Mouse (Mus musculus): Measurements from ENCODE around the gene Arl4d. TPM values are rescaled to one million over a fixed set of nuclear protein-coding genes. Genes with fewer than 3 reads are reported as not detected.
"Not testable (repeated sequence)": the region's sequence is repeated elsewhere in the genome, so short reads cannot be mapped to it uniquely, and the experiment has no call there.

Arl4d gene
- polyA plus RNA-seq, 1 experiment from 2014 or later = 10.9 TPM

GRCm38 (mm10) chr11:101639761-101640160, 25.6 kb upstream of the Arl4d start:
- peaks cover 3% of the 10 kb centered on the region; the same call in 1 of the 2 replicates for H3K4me1 ChIP-seq
- peaks cover 5% of the 10 kb centered on the region; the same call in 1 of the 2 replicates for H3K36me3 ChIP-seq
- DNase-seq (ENCODE audit: low spot score) = no peak
- H3K27ac ChIP-seq = no peak overlapping the region
- WGBS = 86% methylated on average over 4 of the region's 4 CpGs
- H3K27me3 ChIP-seq (ENCODE audit: insufficient read depth, poor library complexity, severe bottlenecking) = no peaks in the 10 kb centered on the region
- H3K4me3 ChIP-seq = no peak overlapping the region
- no peaks in the 10 kb centered on the region for H3K9me3 ChIP-seq

- DNase-seq (ENCODE audit: low spot score) = peak; percentile 86
- H3K4me1 ChIP-seq; H3K27me3 ChIP-seq (ENCODE audit: insufficient read depth, poor library complexity, severe bottlenecking); H3K36me3 ChIP-seq; H3K9me3 ChIP-seq: not testable (repeated sequence)
- H3K27ac ChIP-seq = peak overlapping the region; percentile 84
- WGBS = 6% methylated on average over 53 of the region's 53 CpGs
- H3K4me3 ChIP-seq = peak overlapping the region; percentile 51
These were observed 24.3 kb upstream of the Arl4d start for GRCm38 (mm10) chr11:101640857-101641709.

- not testable (repeated sequence) for H3K4me3 ChIP-seq; H3K27me3 ChIP-seq (ENCODE audit: insufficient read depth, poor library complexity, severe bottlenecking); H3K9me3 ChIP-seq; H3K4me1 ChIP-seq; H3K36me3 ChIP-seq
- 6% methylated on average over 14 of the region's 26 CpGs for WGBS
- peak; percentile 89 for DNase-seq (ENCODE audit: low spot score)
- H3K27ac ChIP-seq = peak overlapping the region; percentile 84
These were observed 23.4 kb upstream of the Arl4d start for GRCm38 (mm10) chr11:101641710-101642642.

- no peak overlapping the region for H3K4me3 ChIP-seq
- H3K27ac ChIP-seq = no peak overlapping the region
- peaks cover 3% of the 10 kb centered on the region; the same call in 1 of the 2 replicates for H3K4me1 ChIP-seq
- no peaks in the 10 kb centered on the region for H3K27me3 ChIP-seq (ENCODE audit: insufficient read depth, poor library complexity, severe bottlenecking)
- no peaks in the 10 kb centered on the region for H3K36me3 ChIP-seq
- WGBS = 50% methylated on average over 5 of the region's 5 CpGs
- DNase-seq (ENCODE audit: low spot score) = no peak
- H3K9me3 ChIP-seq = no peaks in the 10 kb centered on the region
These were observed 22.4 kb upstream of the Arl4d start for GRCm38 (mm10) chr11:101642931-101643330.

- DNase-seq (ENCODE audit: low spot score) = no peak
- no peaks in the 10 kb centered on the region for H3K36me3 ChIP-seq
- WGBS = 55% methylated on average over 3 of the region's 3 CpGs
- H3K4me3 ChIP-seq = no peak overlapping the region
- H3K27ac ChIP-seq = no peak overlapping the region
- H3K27me3 ChIP-seq (ENCODE audit: insufficient read depth, poor library complexity, severe bottlenecking) = no peaks in the 10 kb centered on the region
- H3K9me3 ChIP-seq = no peaks in the 10 kb centered on the region
- H3K4me1 ChIP-seq = peaks cover 3% of the 10 kb centered on the region; the same call in 1 of the 2 replicates
These were observed 20.8 kb upstream of the Arl4d start for GRCm38 (mm10) chr11:101644591-101644990.

GRCm38 (mm10) chr11:101645043-101645410, 20.3 kb upstream of the Arl4d start:
- DNase-seq (ENCODE audit: low spot score); H3K27me3 ChIP-seq (ENCODE audit: insufficient read depth, poor library complexity, severe bottlenecking); H3K9me3 ChIP-seq; H3K27ac ChIP-seq; H3K4me1 ChIP-seq; H3K36me3 ChIP-seq; H3K4me3 ChIP-seq: not testable (repeated sequence)
- WGBS = 2% methylated on average over 4 of the region's 4 CpGs

- H3K36me3 ChIP-seq; H3K27me3 ChIP-seq (ENCODE audit: insufficient read depth, poor library complexity, severe bottlenecking); H3K4me1 ChIP-seq; H3K9me3 ChIP-seq: not testable (repeated sequence)
- Histone ChIP-seq H3K4me3 (peak overlapping the region; percentile 43), H3K27ac (peak overlapping the region; percentile 89)
- peak; percentile 90 for DNase-seq (ENCODE audit: low spot score)
- WGBS = under 1% methylated on average over 45 of the region's 56 CpGs
These were observed 19.7 kb upstream of the Arl4d start for GRCm38 (mm10) chr11:101645411-101646282.

- H3K27ac ChIP-seq = peak overlapping the region; percentile 89
- not testable (repeated sequence) for DNase-seq (ENCODE audit: low spot score); H3K27me3 ChIP-seq (ENCODE audit: insufficient read depth, poor library complexity, severe bottlenecking); H3K9me3 ChIP-seq; H3K36me3 ChIP-seq; H3K4me1 ChIP-seq
- WGBS = 11% methylated on average over 16 of the region's 16 CpGs
- H3K4me3 ChIP-seq = peak overlapping the region; percentile 43
These were observed 19.0 kb upstream of the Arl4d start for GRCm38 (mm10) chr11:101646283-101646794.

GRCm38 (mm10) chr11:101647093-101647492, 18.2 kb upstream of the Arl4d start:
- 89% methylated on average over 10 of the region's 10 CpGs for WGBS
- not testable (repeated sequence) for H3K36me3 ChIP-seq; H3K27me3 ChIP-seq (ENCODE audit: insufficient read depth, poor library complexity, severe bottlenecking); H3K9me3 ChIP-seq; H3K4me1 ChIP-seq; H3K4me3 ChIP-seq; H3K27ac ChIP-seq; DNase-seq (ENCODE audit: low spot score)

GRCm38 (mm10) chr11:101656356-101656755, 9.0 kb upstream of the Arl4d start:
- H3K4me1 ChIP-seq = peaks cover 9% of the 10 kb centered on the region; the same call in 1 of the 2 replicates
- WGBS = 89% methylated on average over 4 of the region's 4 CpGs
- DNase-seq (ENCODE audit: low spot score) = no peak
- no peak overlapping the region for H3K4me3 ChIP-seq
- H3K27me3 ChIP-seq (ENCODE audit: insufficient read depth, poor library complexity, severe bottlenecking) = no peaks in the 10 kb centered on the region
- no peaks in the 10 kb centered on the region for H3K9me3 ChIP-seq
- no peaks in the 10 kb centered on the region for H3K36me3 ChIP-seq
- H3K27ac ChIP-seq = no peak overlapping the region

GRCm38 (mm10) chr11:101657528-101657885, 7.8 kb upstream of the Arl4d start:
- H3K4me1 ChIP-seq = peaks cover 9% of the 10 kb centered on the region; the same call in 1 of the 2 replicates
- H3K4me3 ChIP-seq = peak overlapping the region; percentile 46
- H3K27me3 ChIP-seq (ENCODE audit: insufficient read depth, poor library complexity, severe bottlenecking) = no peaks in the 10 kb centered on the region
- WGBS = 4% methylated on average over 3 of the region's 3 CpGs
- peak; percentile 78 for DNase-seq (ENCODE audit: low spot score)
- H3K9me3 ChIP-seq = no peaks in the 10 kb centered on the region
- H3K36me3 ChIP-seq = no peaks in the 10 kb centered on the region
- peak overlapping the region; percentile 96 for H3K27ac ChIP-seq

All from heart, embryonic 10.5 days (tissue).